Comparison of ENCODE assay signal across 9 mouse cellular contexts in genomic region chr5:114859253-114859652, GRCm38 (mm10). TPM values are rescaled to one million over a fixed set of nuclear protein-coding genes. Genes with fewer than 3 reads are reported as not detected.
DNase-seq lines count a peak whose midpoint lies in the region; ATAC-seq and TF ChIP-seq lines count a peak whose summit lies in the region.
"Had no signal": no experiment of that assay in that cellular context is flagged by ENCODE, and none has a peak within 500 bp of the region (broad histone marks: within the 10 kb centered on the region; RNA-seq: fewer than 3 reads in every experiment).

No protein-coding gene starts in this region.

- peak; percentile 98 for TF ChIP-seq CTCF in brain, embryonic 14.5 days (IDR thresholded peaks at IDR 0.05; ENCODE audit: borderline replicate concordance, extremely low read depth, insufficient read depth, insufficient read length)

- peak overlapping the region; percentile 60 for H3K4me2 ChIP-seq in heart, embryonic 16.5 days (ENCODE audit: low read depth, low read length)
- 0 out of 2 replicates have a peak overlapping the region, but pooled peaks have one; percentile 21 for H3K4me2 ChIP-seq in liver, embryonic 13.5 days
- H3K4me2 ChIP-seq in neural tube, embryonic 13.5 days: peak overlapping the region; percentile 61

- no peak overlapping the region for H3K27ac ChIP-seq in heart, embryonic 16.5 days (ENCODE audit: low read length)
- H3K27ac ChIP-seq in liver, embryonic 13.5 days: no peak overlapping the region
- no peak overlapping the region for H3K27ac ChIP-seq in neural tube, embryonic 13.5 days (replicated peaks)

- H3K27me3 ChIP-seq in heart, embryonic 16.5 days (ENCODE audit: control insufficient read depth, insufficient read depth, low read length): peaks cover 15% of the 10 kb centered on the region
- peaks cover 33% of the 10 kb centered on the region for H3K27me3 ChIP-seq in liver, embryonic 13.5 days
- H3K27me3 ChIP-seq in neural tube, embryonic 13.5 days: peaks cover 12% of the 10 kb centered on the region; the same call in 1 of the 2 replicates

- H3K9ac ChIP-seq in heart, embryonic 16.5 days (ENCODE audit: low read length): no peak overlapping the region
- H3K9ac ChIP-seq in liver, embryonic 13.5 days: no peak overlapping the region
- peak overlapping the region; percentile 69 for H3K9ac ChIP-seq in neural tube, embryonic 13.5 days

- no peaks in the 10 kb centered on the region for H3K4me1 ChIP-seq in heart, embryonic 16.5 days (ENCODE audit: control insufficient read depth, insufficient read depth, low read length)
- H3K4me1 ChIP-seq in liver, embryonic 13.5 days (replicated peaks): no peaks in the 10 kb centered on the region
- H3K4me1 ChIP-seq in neural tube, embryonic 13.5 days (replicated peaks): 0 out of 2 replicates have a peak, but pooled peaks cover 8% of the 10 kb centered on the region

- H3K36me3 ChIP-seq in heart, embryonic 16.5 days (ENCODE audit: control insufficient read depth, insufficient read depth): no peaks in the 10 kb centered on the region
- no peaks in the 10 kb centered on the region for H3K36me3 ChIP-seq in liver, embryonic 13.5 days
- no peaks in the 10 kb centered on the region for H3K36me3 ChIP-seq in neural tube, embryonic 13.5 days

- peak overlapping the region; percentile 31 for H3K4me3 ChIP-seq in heart, embryonic 16.5 days (ENCODE audit: low read length)
- no peak overlapping the region for H3K4me3 ChIP-seq in liver, embryonic 13.5 days (replicated peaks)
- peak overlapping the region; percentile 32 for H3K4me3 ChIP-seq in neural tube, embryonic 13.5 days

- peak; percentile 88 for DNase-seq in CD4-positive, CD25-positive, alpha-beta regulatory T cell, adult 2 months (ENCODE audit: low read depth, low spot score)
- peak; percentile 95 for DNase-seq in brain, embryonic 14.5 days (ENCODE audit: low read depth)
- peak; percentile 63 for DNase-seq in fibroblast of lung, adult 2 months (ENCODE audit: low read depth)
- DNase-seq in kidney, postnatal 25 days: peak; percentile 68 to 74
- peak; percentile 18 for DNase-seq in liver, embryonic 13.5 days
- DNase-seq in testis, postnatal 10 days (ENCODE audit: low spot score): peak; percentile 87

- no peaks in the 10 kb centered on the region for H3K9me3 ChIP-seq in heart, embryonic 16.5 days (replicated peaks; ENCODE audit: control insufficient read depth, low read length)
- H3K9me3 ChIP-seq in liver, embryonic 13.5 days (replicated peaks): no peaks in the 10 kb centered on the region
- H3K9me3 ChIP-seq in neural tube, embryonic 13.5 days: no peaks in the 10 kb centered on the region

- TF ChIP-seq POLR2A in brain, embryonic 14.5 days (IDR thresholded peaks at IDR 0.05; ENCODE audit: borderline replicate concordance, extremely low read depth, insufficient read depth, insufficient read length, poor library complexity, severe bottlenecking): no peak

- WGBS in heart, embryonic 16.5 days: 5% methylated on average over 18 of the region's 18 CpGs
- WGBS in liver, embryonic 13.5 days (ENCODE audit: insufficient replicate concordance): 5% methylated on average over 18 of the region's 18 CpGs
- whole genome bisulfite sequencing in neural tube, embryonic 13.5 days: 6% methylated on average over 18 of the region's 18 CpGs

- no peak for ATAC-seq in heart, embryonic 16.5 days (replicated peaks; ENCODE audit: extremely low read depth, insufficient read depth, low FRiP score)
- no peak for ATAC-seq in liver, embryonic 13.5 days (ENCODE audit: low read depth)
- ATAC-seq in neural tube, embryonic 13.5 days (ENCODE audit: low read depth): peak; percentile 42; the same call in 1 of the 2 replicates

RNA-seq across cellular contexts. Expression of gene Gm9936, which starts 0.8 kb away (rescaled TPM):
- polyA plus RNA-seq in brain, embryonic 14.5 days (2012; rRNA removed): 1.9 and 2.6 TPM in 2 replicates
- polyA plus RNA-seq in heart, embryonic 16.5 days (2015; fragmentation: Nextera tagmentation; extraction: Ambion mirVana): not detected in 2 replicates
- not detected in 2 replicates for polyA plus RNA-seq in liver, embryonic 13.5 days (2015; fragmentation: Nextera tagmentation; extraction: Ambion mirVana)
- polyA plus RNA-seq in neural tube, embryonic 13.5 days (2015; fragmentation: Nextera tagmentation; extraction: Ambion mirVana): 1.3 and 1.4 TPM in 2 replicates
- polyA plus RNA-seq: gonadal fat pad, adult 2 months had no signal

RNA-seq across cellular contexts. Expression of gene 4930519G04Rik, which starts 5.8 kb away (rescaled TPM):
- not detected in 2 replicates for polyA plus RNA-seq in brain, embryonic 14.5 days (2012; rRNA removed)
- polyA plus RNA-seq in heart, embryonic 16.5 days (2015; fragmentation: Nextera tagmentation; extraction: Ambion mirVana): not detected in 2 replicates
- not detected in 2 replicates for polyA plus RNA-seq in liver, embryonic 13.5 days (2015; fragmentation: Nextera tagmentation; extraction: Ambion mirVana)
- polyA plus RNA-seq in neural tube, embryonic 13.5 days (2015; fragmentation: Nextera tagmentation; extraction: Ambion mirVana): not detected in 2 replicates
- polyA plus RNA-seq: gonadal fat pad, adult 2 months had no signal

RNA-seq across cellular contexts. Expression of gene 1500011B03Rik, which starts 36.0 kb away (rescaled TPM):
- 204 and 243 TPM in 2 replicates for polyA plus RNA-seq in brain, embryonic 14.5 days (2012; rRNA removed)
- polyA plus RNA-seq in heart, embryonic 16.5 days (2015; fragmentation: Nextera tagmentation; extraction: Ambion mirVana): 41.8 and 48.5 TPM in 2 replicates
- 31.0 and 32.0 TPM in 2 replicates for polyA plus RNA-seq in liver, embryonic 13.5 days (2015; fragmentation: Nextera tagmentation; extraction: Ambion mirVana)
- polyA plus RNA-seq in neural tube, embryonic 13.5 days (2015; fragmentation: Nextera tagmentation; extraction: Ambion mirVana): 243 and 266 TPM in 2 replicates

RNA-seq across cellular contexts. Expression of gene Oasl2, which starts 37.5 kb away (rescaled TPM):
- polyA plus RNA-seq in brain, embryonic 14.5 days (2012; rRNA removed): 1.5 and 3.3 TPM in 2 replicates
- 15.4 and 26.9 TPM in 2 replicates for polyA plus RNA-seq in heart, embryonic 16.5 days (2015; fragmentation: Nextera tagmentation; extraction: Ambion mirVana)
- polyA plus RNA-seq in liver, embryonic 13.5 days (2015; fragmentation: Nextera tagmentation; extraction: Ambion mirVana): 3.1 and 3.4 TPM in 2 replicates
- 3.3 and 5.1 TPM in 2 replicates for polyA plus RNA-seq in neural tube, embryonic 13.5 days (2015; fragmentation: Nextera tagmentation; extraction: Ambion mirVana)

Comparison
In these comparisons a context has a peak if more than half of its experiments do, and no peak if none do; other contexts are left out.
1. DNase-seq: peak in every context shown above with its lines; median percentile 95 in brain, embryonic 14.5 days; 88 in CD4-positive, CD25-positive, alpha-beta regulatory T cell, adult 2 months; 87 in testis, postnatal 10 days; 71 in kidney, postnatal 25 days; 63 in fibroblast of lung, adult 2 months; 18 in liver, embryonic 13.5 days.